Mouse (Mus musculus) lung, embryonic 14.5 days (tissue): Measurements from ENCODE around the gene Ercc1. TPM values are rescaled to one million over a fixed set of nuclear protein-coding genes. Genes with fewer than 3 reads are reported as not detected.
A peak's percentile ranks its signal among the peaks of the same experiment; 100 is the strongest.

Source experiments
- ATAC-seq: fragments of 200-750 bp; cut with Nextera tagmentation; 2 replicates; pipeline ENCODE4 v1.8.0; 2017; ENCODE audit warnings: mild to moderate bottlenecking, moderate TSS enrichment, moderate library complexity; ENCODE audit not compliant: insufficient read depth
- DNase-seq: peaks from one replicate; pipeline ENCODE4 v3.0.0-alpha.2; 2015
- H3K27ac ChIP-seq: fragments of 300-500 bp; sonication (generic); 2 replicates; pipeline ENCODE4 v1.5.1; 2014; ENCODE audit warnings: low read depth, mild to moderate bottlenecking, moderate library complexity
- H3K27me3 ChIP-seq: fragments of 300-500 bp; sonication (generic); 2 replicates; pipeline ENCODE4 v1.6.1; 2014; ENCODE audit warnings: low read length, control low read depth; ENCODE audit not compliant: insufficient read depth
- H3K36me3 ChIP-seq: fragments of 300-500 bp; sonication (generic); 2 replicates; pipeline ENCODE4 v1.6.1; 2014; ENCODE audit warnings: control low read depth; ENCODE audit not compliant: insufficient read depth
- H3K4me1 ChIP-seq: fragments of 300-500 bp; sonication (generic); 2 replicates; pipeline ENCODE4 v1.6.1; 2014; ENCODE audit warnings: antibody characterized with exemption, control low read depth; ENCODE audit not compliant: insufficient read depth
- H3K4me2 ChIP-seq: fragments of 300-500 bp; sonication (generic); 2 replicates; pipeline ENCODE4 v1.6.1; 2014; ENCODE audit warnings: mild to moderate bottlenecking
- H3K4me3 ChIP-seq: fragments of 300-500 bp; sonication (generic); 2 replicates; pipeline ENCODE4 v1.5.1; 2014; ENCODE audit warnings: low read depth, low read length
- H3K9ac ChIP-seq: fragments of 300-500 bp; sonication (generic); 2 replicates; pipeline ENCODE4 v1.6.1; 2014
- H3K9me3 ChIP-seq: fragments of 300-500 bp; sonication (generic); 2 replicates; pipeline ENCODE4 v1.6.1; 2016; ENCODE audit warnings: low read depth, low read length, control low read depth
- CTCF ChIP-seq: IDR thresholded peaks from 2 replicates; pipeline ENCODE4 v1.5.1; 2016; ENCODE audit warnings: antibody characterized with exemption, low read depth
- WGBS: fragments of 180-500 bp; shearing (Covaris S2); extraction: QIAGEN DNeasy Blood & Tissue Kit; methylation state at CpG from one replicate; pipeline ENCODE4 v1.1.7; 2014; 5-methylcytosine and 5-hydroxymethylcytosine counted together
- microRNA counts: library from miRNA; unstranded; fragments of <30 nt; microRNA quantifications from one replicate; lab custom pipeline; 2016
- microRNA-seq: library from miRNA; unstranded; fragments of <30 nt; microRNA quantifications from one replicate; pipeline ENCODE4, GENCODE M21; 2016; ENCODE audit warnings: borderline number of aligned reads
- polyA plus RNA-seq: library from polyadenylated mRNA; unstranded; fragments of >200 nt; fragmentation: Nextera tagmentation; extraction: Ambion mirVana; gene quantifications from 2 replicates; pipeline ENCODE4 v1.2.1, GENCODE M21; 2014

Gene Ercc1
- polyA plus RNA-seq, 1 experiment from 2014 or later, result 90.5 TPM

DNA sequence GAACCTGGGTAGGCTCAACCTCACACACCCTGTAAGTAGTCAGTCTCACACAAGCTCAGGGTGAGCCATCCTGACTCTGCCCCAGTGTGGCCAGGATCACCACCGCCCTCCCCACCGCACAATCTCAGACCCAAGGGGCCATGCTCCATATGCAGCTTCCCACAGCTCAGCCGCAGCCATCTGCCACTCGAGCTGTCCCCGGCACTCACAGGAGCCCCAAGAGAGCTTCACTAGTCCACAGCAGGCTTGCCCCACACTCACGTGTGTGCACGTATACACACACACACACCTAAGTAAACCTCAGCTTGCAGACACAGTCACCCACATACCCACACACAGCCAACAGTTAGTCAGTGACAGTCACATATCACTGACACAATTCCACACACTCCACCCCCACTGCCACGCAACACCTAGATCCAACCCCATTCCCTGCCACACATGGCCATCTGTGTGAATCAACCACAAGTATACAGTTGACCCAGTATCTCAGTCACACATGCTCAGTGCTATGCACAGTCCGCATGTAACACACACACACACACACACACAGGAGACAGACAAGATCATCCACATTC is 58.0 kb downstream of the Ercc1 start:
- Histone ChIP-seq H3K4me3 (no peak overlapping the region), H3K9ac (no peak overlapping the region), H3K9me3 (peaks cover 4% of the 10 kb centered on the region; the same call in 1 of the 2 replicates), H3K36me3 (no peaks in the 10 kb centered on the region), H3K27ac (no peak overlapping the region), H3K27me3 (peaks cover 38% of the 10 kb centered on the region), H3K4me2 (no peak overlapping the region), H3K4me1 (no peaks in the 10 kb centered on the region)
- 76% methylated on average over 9 of the region's 9 CpGs for WGBS
- DNase-seq (no peak), ATAC-seq (no peak)
- no peak for TF ChIP-seq CTCF

GRCm38 (mm10) chr7:19403731-19404296 is 59.2 kb downstream of the Ercc1 start, which contains the start of gene Klc3:
Gene Klc3, minus strand, starts transcription at chr7:19404104.
- peaks cover 38% of the 10 kb centered on the region for H3K27me3 ChIP-seq
- DNase-seq (peak; percentile 81), ATAC-seq (peak; percentile 54)
- peaks cover 4% of the 10 kb centered on the region; the same call in 1 of the 2 replicates for H3K9me3 ChIP-seq
- peak within 1 kb of the TSS; percentile 49 for H3K9ac ChIP-seq
- H3K36me3 ChIP-seq, result no peaks in the 10 kb centered on the region
- peak within 1 kb of the TSS; percentile 59 for H3K4me3 ChIP-seq
- WGBS, result under 1% methylated on average over 62 of the region's 62 CpGs
- no peak for TF ChIP-seq CTCF
- peak within 1 kb of the TSS; percentile 96 for H3K4me2 ChIP-seq
- H3K4me1 ChIP-seq, result no peaks in the 10 kb centered on the region
- H3K27ac ChIP-seq, result no peak within 1 kb of the TSS

GRCm38 (mm10) chr7:19404476-19404875 is 59.9 kb downstream of the Ercc1 start, which contains the start of gene Ckm:
Gene Ckm, plus strand, starts transcription at chr7:19404776.
- Histone ChIP-seq H3K4me3 (peak within 1 kb of the TSS; percentile 59), H3K9me3 (peaks cover 4% of the 10 kb centered on the region; the same call in 1 of the 2 replicates), H3K36me3 (no peaks in the 10 kb centered on the region), H3K4me2 (peak within 1 kb of the TSS; percentile 96), H3K27ac (no peak within 1 kb of the TSS), H3K27me3 (peaks cover 34% of the 10 kb centered on the region), H3K4me1 (no peaks in the 10 kb centered on the region), H3K9ac (peak within 1 kb of the TSS; percentile 49)
- TF ChIP-seq CTCF, result no peak
- DNase-seq (no peak), ATAC-seq (no peak)
- WGBS, result 47% methylated on average over 7 of the region's 7 CpGs

DNA sequence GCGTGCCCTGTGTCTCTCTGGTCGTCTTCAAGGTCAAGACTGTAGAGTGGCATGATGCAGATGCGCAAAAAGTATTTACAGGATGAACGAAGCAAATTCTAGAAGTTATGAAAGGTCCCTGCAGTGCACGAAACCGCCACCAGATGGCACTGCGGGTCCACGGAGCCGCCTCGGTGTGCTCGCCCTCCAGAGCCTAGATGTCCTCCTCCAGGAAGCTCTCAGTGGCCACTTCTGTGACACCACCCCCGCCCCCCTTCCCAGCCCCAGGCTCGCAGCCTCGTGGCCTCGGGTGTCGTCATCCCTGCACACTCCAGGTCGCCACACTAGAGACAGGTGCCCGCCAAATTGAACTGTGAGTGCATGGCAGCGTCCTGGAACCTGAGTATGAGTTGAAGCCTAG is 60.8 kb downstream of the Ercc1 start:
- H3K9ac ChIP-seq, result no peak overlapping the region

More for the DNA sequence above, 60.8 kb downstream of the Ercc1 start:
- Histone ChIP-seq H3K27me3 (peaks cover 32% of the 10 kb centered on the region), H3K27ac (no peak overlapping the region), H3K9me3 (peaks cover 4% of the 10 kb centered on the region; the same call in 1 of the 2 replicates), H3K4me1 (no peaks in the 10 kb centered on the region), H3K4me2 (peak overlapping the region; percentile 37; the same call in 1 of the 2 replicates), H3K4me3 (no peak overlapping the region), H3K36me3 (no peaks in the 10 kb centered on the region)
- ATAC-seq (peak; percentile 64), DNase-seq (peak; percentile 92)
- peak; percentile 99 for TF ChIP-seq CTCF
- WGBS, result 1% methylated on average over 19 of the region's 19 CpGs

MicroRNA genes within 50 kb of the gene (microRNA counts, 519-probe panel; counts per million panel counts)
- 30.5 counts per million for microRNA mmu-miR-343 (lab: Ali Mortazavi, UCI)

Small RNA genes within 50 kb of the gene (microRNA-seq; reads per million reads assigned to microRNA genes)
- not detected for gene Mir343

Other genes starting within 250 kb of the Ercc1 start
- gene Gm4969, start 226.4 kb upstream of the Ercc1 start, polyA plus RNA-seq, result 3.0 and 4.0 TPM in 2 replicates
- 9.7 and 11.6 TPM in 2 replicates for gene Fbxo46, start 224.9 kb upstream of the Ercc1 start, polyA plus RNA-seq
- 12.5 and 13.1 TPM in 2 replicates for gene Qpctl, start 195.5 kb upstream of the Ercc1 start, polyA plus RNA-seq
- gene Snrpd2, start 195.1 kb upstream of the Ercc1 start, polyA plus RNA-seq, result 158 and 161 TPM in 2 replicates
- 0.26 and 0.85 TPM in 2 replicates for gene Gipr, start 178.7 kb upstream of the Ercc1 start, polyA plus RNA-seq
- 2.6 and 2.7 TPM in 2 replicates for gene Eml2, start 168.4 kb upstream of the Ercc1 start, polyA plus RNA-seq
- gene Gpr4, start 132.2 kb upstream of the Ercc1 start, polyA plus RNA-seq, result 1.6 and 2.2 TPM in 2 replicates
- 38.0 and 39.4 TPM in 2 replicates for gene Opa3, start 116.4 kb upstream of the Ercc1 start, polyA plus RNA-seq
- gene Vasp, start 73.0 kb upstream of the Ercc1 start, polyA plus RNA-seq, result 88.9 and 95.3 TPM in 2 replicates
- gene Ppm1n, start 64.7 kb upstream of the Ercc1 start, polyA plus RNA-seq, result not detected in 2 replicates
- gene Rtn2, start 62.2 kb upstream of the Ercc1 start, polyA plus RNA-seq, result 8.0 and 9.1 TPM in 2 replicates
- not detected in 2 replicates for gene Fosb, start 34.7 kb upstream of the Ercc1 start, polyA plus RNA-seq
- gene Cd3eap, start 14.7 kb downstream of the Ercc1 start, polyA plus RNA-seq, result 21.3 and 24.2 TPM in 2 replicates
- 5.4 and 7.9 TPM in 2 replicates for gene Ppp1r13l, start 15.0 kb downstream of the Ercc1 start, polyA plus RNA-seq
- 11.4 and 12.1 TPM in 2 replicates for gene Ercc2, start 37.2 kb downstream of the Ercc1 start, polyA plus RNA-seq
- 6.5 and 7.5 TPM in 2 replicates for gene Klc3, start 59.3 kb downstream of the Ercc1 start, polyA plus RNA-seq
- 2.8 and 11.1 TPM in 2 replicates for gene Ckm, start 60.0 kb downstream of the Ercc1 start, polyA plus RNA-seq
- gene Mark4, start 114.0 kb downstream of the Ercc1 start, polyA plus RNA-seq, result 8.7 and 11.1 TPM in 2 replicates
- 1.7 and 2.2 TPM in 2 replicates for gene Exoc3l2, start 118.6 kb downstream of the Ercc1 start, polyA plus RNA-seq
- 1.1 and 1.7 TPM in 2 replicates for gene Bloc1s3, start 163.6 kb downstream of the Ercc1 start, polyA plus RNA-seq
- 77.3 and 83.5 TPM in 2 replicates for gene Trappc6a, start 163.6 kb downstream of the Ercc1 start, polyA plus RNA-seq
- 0.11 TPM in 2 replicates for gene Nkpd1, start 173.1 kb downstream of the Ercc1 start, polyA plus RNA-seq
- 4.7 and 6.2 TPM in 2 replicates for gene Ppp1r37, start 218.3 kb downstream of the Ercc1 start, polyA plus RNA-seq
- gene Zfp296, start 232.5 kb downstream of the Ercc1 start, polyA plus RNA-seq, result 0.27 and 0.38 TPM in 2 replicates
- 180 and 183 TPM in 2 replicates for gene Gemin7, start 232.8 kb downstream of the Ercc1 start, polyA plus RNA-seq